Mouse (Mus musculus) heart, postnatal 25 days (tissue): Measurements from ENCODE around the gene Heatr5a. TPM values are rescaled to one million over a fixed set of nuclear protein-coding genes. Genes with fewer than 3 reads are reported as not detected.

Experiments
- DNase-seq: peaks from one replicate; pipeline ENCODE4 v3.0.0; 2022; ENCODE audit warnings: low spot score
- intact Hi-C: fragments of 180-260 bp; cut with DNase I; formaldehyde crosslinking; loops from one replicate; pipeline ENCODE4 v1.15.1; 2025
- total RNA-seq, 2 experiments: library from RNA; stranded (reverse); gene quantifications; 2 replicates each; pipeline ENCODE4 v1.2.3; 2021

Gene Heatr5a
- total RNA-seq, 2 experiments from 2014 or later, result 18.9 to 21.6 TPM

- intact Hi-C loops, result loop anchor here (5.0 kb wide), 1 partner anchor 147 kb away; the partner anchor contains the start of gene Hectd1
- DNase-seq, result no peak
These were observed 3.3 kb upstream of the Heatr5a start for GRCm38 (mm10) chr12:51974381-51974780.

DNA sequence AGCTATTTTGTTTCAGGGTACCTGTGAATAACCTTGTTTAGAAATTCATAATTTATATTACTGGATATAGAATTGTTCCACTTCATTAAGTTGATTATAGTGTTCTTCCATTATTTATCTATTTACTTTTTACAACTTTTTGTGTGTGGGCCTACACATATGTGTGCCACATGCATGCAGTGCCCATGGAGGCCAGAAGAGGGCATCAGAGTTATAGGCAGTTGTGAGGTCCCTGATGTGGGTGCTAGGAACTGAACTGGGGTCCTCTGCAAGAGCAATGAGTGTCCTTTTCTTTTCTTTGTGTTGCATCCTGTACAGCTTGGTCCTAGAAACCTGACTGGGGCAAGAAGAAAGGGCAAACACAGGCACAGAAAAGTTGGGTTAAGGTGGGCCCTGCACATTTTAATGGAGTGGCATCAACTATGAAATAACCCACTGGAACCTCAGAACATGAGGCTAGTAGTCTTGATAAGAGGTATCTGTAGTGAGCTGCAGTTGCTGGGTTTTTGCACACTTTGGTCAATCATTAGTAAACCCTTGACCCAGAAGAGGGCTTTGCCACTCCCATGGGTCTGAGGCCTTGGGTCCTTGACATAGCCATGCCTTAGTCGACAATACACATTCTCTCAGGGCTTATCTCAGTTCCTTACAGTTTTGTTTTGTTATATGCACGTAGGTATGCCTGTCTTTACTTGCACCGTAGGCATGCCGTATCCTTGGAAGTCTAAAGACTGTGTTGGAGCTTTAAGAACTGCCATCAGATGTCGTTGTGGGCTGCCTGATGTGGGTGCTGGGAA lies 1.3 kb upstream of the Heatr5a start:
- DNase-seq, result no peak
- intact Hi-C loops, result loop anchor here (5.0 kb wide), 1 partner anchor 145 kb away; the partner anchor contains the start of gene Hectd1

DNA sequence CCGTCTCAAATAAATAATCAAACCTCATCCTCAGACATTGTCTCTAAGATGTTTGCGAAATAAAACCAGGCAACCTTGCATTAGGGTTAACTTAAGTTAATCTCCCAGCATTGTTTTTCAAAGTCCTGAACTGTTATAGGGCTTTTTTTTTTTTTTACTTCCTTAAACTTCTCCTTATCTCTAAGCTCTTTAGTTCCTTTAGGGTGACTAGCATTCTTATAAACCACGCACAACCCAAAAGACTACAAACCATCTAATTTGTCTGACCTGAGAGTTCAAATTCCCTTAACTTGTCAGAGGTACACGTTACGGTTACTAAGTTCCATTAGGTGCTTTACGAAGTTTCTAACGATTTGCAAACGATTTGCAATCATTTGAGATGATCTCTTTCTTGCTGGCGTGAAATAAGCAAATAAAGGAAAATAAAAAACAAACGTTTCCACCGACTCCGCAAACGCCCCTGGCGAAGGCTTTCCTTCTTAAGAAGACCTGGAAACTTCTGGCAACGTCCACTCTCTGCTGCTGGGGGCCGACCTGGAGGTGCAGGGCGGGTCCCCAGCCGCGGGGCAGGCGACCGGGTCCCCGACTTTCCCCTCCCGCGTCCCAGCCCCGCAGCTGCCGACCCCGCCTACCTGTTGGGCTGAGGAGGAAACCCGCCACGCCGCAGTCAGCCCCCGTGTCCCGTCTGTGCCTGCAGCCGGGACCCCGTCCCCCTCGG lies 610 bp downstream of the Heatr5a start:
- intact Hi-C loops, result loop anchor here (2.0 to 5.0 kb wide), 2 partner anchors 28 to 143 kb away; partner anchors contain the start of gene Hectd1
- no peak for DNase-seq

- intact Hi-C loops, result loop anchor here (2.0 to 5.0 kb wide), 2 partner anchors 29 to 143 kb away; partner anchors contain the start of gene Hectd1
- no peak for DNase-seq
These were observed 1.2 kb downstream of the Heatr5a start for GRCm38 (mm10) chr12:51969876-51970275.

- intact Hi-C loops, result no loop called here
- no peak for DNase-seq
These were observed 2.0 kb downstream of the Heatr5a start for GRCm38 (mm10) chr12:51969092-51969491.

- intact Hi-C loops, result no loop called here
- no peak for DNase-seq
These were observed 3.1 kb downstream of the Heatr5a start for GRCm38 (mm10) chr12:51967915-51968595.

GRCm38 (mm10) chr12:51957626-51958025 lies 13.5 kb downstream of the Heatr5a start:
- intact Hi-C loops, result no loop called here
- no peak for DNase-seq

DNA sequence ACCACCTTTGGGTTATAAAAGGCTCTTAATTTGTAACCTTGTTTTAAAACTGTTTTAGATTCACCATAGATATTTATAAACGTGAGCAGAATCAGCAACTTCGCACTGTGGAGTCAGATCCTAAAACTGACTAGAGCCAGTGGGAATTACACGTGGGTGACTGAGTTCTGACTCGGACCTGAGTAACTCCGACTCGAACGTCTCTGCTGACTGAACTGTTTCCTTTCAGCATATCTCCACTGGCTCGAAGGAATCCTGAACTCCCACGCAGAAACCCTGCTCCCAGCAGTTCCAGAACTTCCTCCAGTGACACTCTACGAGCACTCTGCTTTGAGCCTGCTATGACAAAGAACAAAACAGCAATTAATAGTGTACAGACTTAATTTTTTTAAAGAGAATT lies 18.8 kb downstream of the Heatr5a start:
- intact Hi-C loops, result no loop called here
- no peak for DNase-seq

DNA sequence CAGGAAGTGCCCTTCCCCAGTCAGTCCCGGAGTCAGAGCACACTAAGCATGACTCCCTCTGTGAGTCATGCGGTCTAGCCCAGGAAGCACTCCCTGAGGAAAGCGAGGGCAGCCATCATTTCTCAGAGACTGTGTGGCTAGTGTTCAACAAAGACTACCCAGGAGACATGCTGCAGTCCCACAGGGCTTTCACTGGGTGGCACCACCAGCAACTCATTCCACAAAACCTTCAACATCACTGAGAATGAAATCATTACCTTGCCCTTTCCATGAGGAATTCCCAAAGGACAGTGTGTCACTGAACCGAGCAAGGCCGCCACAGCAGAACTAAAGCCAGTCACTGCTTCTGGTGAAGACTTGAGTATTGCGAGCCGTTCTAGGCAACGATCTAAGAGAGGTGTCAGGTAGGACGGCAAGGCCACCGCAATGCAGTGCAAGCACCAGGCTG lies 23.6 kb downstream of the Heatr5a start:
- intact Hi-C loops, result no loop called here
- DNase-seq, result no peak

DNA sequence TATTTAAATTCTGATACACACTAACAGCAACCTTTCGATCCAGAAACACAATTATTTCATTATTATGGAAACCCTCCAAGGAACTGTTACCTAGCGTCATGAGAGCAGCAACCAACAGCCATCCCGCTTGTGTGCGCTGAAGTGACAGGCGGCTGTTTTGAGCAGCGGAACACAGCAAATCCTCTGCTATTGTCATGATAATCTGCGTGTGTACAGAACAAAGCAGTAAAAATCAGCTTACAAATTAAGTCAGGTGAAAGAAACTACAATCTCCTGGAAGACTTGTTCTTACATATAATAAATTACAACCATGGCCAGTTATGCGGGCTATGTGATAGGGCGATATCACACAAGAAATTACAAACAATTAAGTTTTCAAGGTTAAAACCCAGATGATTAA lies 25.8 kb downstream of the Heatr5a start:
- no peak for DNase-seq
- intact Hi-C loops, result no loop called here

DNA sequence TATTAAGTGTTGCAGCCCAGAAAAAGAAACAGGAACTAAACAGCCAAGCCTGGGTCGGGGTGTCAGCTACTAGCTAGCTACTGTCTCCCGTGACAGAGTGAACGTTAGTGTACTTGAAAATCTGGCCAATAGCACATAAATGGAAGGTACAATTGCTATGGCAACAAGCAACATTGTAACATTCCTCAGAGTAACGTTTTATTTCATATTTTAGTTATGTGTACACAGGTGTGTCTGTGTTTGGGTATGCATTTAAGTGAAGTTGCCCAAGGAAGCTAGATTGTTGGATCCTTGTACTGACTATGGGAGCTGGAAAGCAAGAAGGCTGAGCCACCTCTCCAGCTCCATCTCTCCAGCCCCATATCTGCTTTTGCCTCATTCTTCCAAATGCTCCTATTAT lies 31.3 kb downstream of the Heatr5a start:
- no peak for DNase-seq
- intact Hi-C loops, result no loop called here

GRCm38 (mm10) chr12:51937938-51938337 lies 33.2 kb downstream of the Heatr5a start:
- no peak for DNase-seq
- intact Hi-C loops, result no loop called here

DNA sequence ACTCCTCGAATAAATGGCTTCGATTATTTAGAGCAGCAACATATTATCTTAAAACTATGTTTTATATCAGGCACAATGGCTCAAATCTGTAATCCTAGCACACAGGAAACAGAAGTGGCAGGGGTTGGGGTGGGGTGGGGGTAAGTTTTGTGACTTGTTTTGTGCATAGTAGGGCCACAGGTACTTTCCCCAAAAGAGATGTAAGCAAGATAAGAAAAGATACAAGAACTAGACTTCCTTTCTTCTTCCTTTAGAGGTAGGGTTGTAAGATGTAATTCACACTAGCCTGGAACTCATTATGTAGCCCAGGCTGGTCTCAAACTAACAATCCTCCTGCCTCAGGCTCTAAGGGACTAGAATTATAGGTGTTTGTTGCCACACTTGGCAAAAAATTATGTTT lies 41.5 kb downstream of the Heatr5a start:
- intact Hi-C loops, result no loop called here
- no peak for DNase-seq

- DNase-seq, result no peak
- intact Hi-C loops, result no loop called here
These were observed 53.9 kb downstream of the Heatr5a start for GRCm38 (mm10) chr12:51917191-51917590.

DNA sequence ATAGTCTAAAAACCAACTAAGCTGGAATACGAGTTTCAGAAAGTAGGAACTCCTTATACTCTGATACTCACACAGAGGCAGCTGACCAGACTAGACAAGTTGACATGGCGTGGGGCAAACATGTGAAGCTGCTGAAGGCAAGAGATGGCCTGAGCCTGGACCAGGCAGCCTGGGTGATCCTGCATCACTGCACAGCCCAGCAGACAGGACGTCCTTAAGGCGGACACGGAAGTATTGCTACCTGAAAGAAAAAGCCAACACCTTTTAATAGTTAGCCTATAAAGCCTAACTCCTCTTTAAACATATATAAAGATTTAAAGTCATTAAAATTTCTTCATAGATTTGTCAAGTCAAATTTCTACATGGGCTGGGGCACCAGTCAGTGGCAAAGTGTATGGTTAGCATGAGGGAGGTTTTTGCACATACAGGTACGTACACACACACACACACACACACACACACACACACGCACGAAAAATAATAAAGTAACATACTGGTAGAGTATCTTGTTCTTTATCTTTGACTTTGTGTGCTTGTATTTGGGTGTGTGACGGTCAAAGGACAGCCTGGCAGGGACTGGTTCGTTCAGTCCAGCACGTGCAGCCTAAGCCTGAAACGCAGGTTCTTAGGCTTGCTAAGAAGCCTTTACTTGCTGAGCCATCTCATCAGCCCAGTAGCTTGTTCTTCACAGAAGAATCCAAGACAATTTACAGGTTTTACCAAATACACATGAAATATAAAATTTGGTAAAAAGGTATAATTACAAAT lies 56.0 kb downstream of the Heatr5a start:
- DNase-seq, result no peak
- intact Hi-C loops, result no loop called here

DNA sequence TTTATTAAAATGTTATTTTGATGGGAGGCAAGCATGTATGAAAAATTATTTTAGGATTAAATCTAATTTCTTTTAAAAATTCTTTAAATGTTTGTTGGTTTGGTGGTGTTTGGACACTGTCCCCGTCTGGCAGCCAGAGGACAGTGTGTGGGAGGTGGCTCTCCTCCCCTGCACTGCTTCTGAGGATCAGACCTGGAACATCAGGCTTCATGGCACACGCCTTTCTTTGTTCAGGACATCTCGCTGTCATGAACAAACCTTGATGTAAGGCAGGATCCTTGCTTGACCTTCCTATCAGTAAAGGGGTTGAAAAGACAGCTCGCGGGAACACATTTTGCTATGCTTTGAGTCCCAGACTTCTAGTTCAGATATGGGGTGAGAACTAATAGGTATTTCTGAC lies 61.9 kb downstream of the Heatr5a start:
- intact Hi-C loops, result no loop called here
- DNase-seq, result no peak

GRCm38 (mm10) chr12:51907543-51907942 lies 63.6 kb downstream of the Heatr5a start:
- no peak for DNase-seq
- intact Hi-C loops, result no loop called here

DNA sequence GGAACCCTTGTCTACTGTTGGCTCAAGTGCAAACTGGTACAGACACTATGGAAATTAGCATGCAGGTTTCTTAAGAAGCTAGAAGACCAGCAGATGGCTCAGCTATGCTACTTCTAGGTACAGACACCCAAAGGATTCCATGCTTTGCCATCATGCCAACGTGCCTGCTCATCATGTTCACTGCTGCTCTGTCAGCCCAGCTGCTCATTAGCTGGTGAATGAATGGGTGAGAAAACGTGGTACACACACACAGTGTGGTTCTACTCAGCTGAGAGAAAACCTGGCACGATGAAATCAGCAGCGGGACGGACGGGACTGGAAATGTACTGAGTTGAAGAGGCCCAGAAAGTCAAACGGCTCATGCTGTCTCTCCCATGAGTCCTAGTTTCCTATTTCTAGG lies 70.6 kb downstream of the Heatr5a start:
- DNase-seq, result no peak
- intact Hi-C loops, result no loop called here

DNA sequence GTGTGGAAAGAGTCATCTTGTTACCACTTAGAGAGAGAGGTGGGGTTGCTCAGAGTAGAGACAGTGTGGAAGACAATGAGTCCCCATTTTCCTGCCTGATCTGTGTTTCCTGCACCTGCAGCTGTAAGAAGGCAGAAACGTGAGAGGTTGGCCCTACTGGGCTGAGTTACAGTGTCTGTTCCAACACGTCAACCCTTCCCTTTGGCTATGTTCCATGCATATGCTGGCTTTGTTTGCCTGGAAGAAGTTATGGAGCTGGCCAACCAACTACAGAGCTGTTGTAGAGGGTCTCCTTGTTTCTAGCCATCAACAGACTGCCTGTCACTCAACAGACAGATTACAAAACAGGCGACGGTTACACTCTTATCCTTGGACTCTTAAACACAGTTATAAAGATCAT lies 74.2 kb downstream of the Heatr5a start:
- intact Hi-C loops, result no loop called here
- no peak for DNase-seq

GRCm38 (mm10) chr12:51888609-51889008 lies 82.5 kb downstream of the Heatr5a start:
- DNase-seq, result no peak
- intact Hi-C loops, result no loop called here
